Comparison of ENCODE assay signal across 8 mouse cellular contexts in genomic region chr19:61084149-61084940, GRCm38 (mm10). TPM values are rescaled to one million over a fixed set of nuclear protein-coding genes. Genes with fewer than 3 reads are reported as not detected.
DNase-seq lines count a peak whose midpoint lies in the region; ATAC-seq and TF ChIP-seq lines count a peak whose summit lies in the region.

No protein-coding gene starts in this region.

- peaks cover 14% of the 10 kb centered on the region for H3K4me1 ChIP-seq in G1E (ENCODE audit: insufficient read depth, low read depth, low read length)
- no peaks in the 10 kb centered on the region for H3K4me1 ChIP-seq in forebrain, postnatal 0 days (ENCODE audit: insufficient read depth)
- H3K4me1 ChIP-seq in hindbrain, embryonic 11.5 days (replicated peaks; ENCODE audit: control insufficient read depth, insufficient read depth, low read length): no peaks in the 10 kb centered on the region
- H3K4me1 ChIP-seq in lung, postnatal 0 days (ENCODE audit: insufficient read depth, low read depth, low read length): no peaks in the 10 kb centered on the region

- H3K27ac ChIP-seq in forebrain, postnatal 0 days (ENCODE audit: low read depth, low read length): no peak overlapping the region
- H3K27ac ChIP-seq in hindbrain, embryonic 11.5 days (ENCODE audit: low read depth, low read length): no peak overlapping the region
- H3K27ac ChIP-seq in lung, postnatal 0 days (ENCODE audit: low read length): no peak overlapping the region

- no peak overlapping the region for H3K9ac ChIP-seq in forebrain, postnatal 0 days
- no peak overlapping the region for H3K9ac ChIP-seq in hindbrain, embryonic 11.5 days (ENCODE audit: low read depth, low read length)
- H3K9ac ChIP-seq in lung, postnatal 0 days (replicated peaks; ENCODE audit: low read depth): no peak overlapping the region

- no peaks in the 10 kb centered on the region for H3K9me3 ChIP-seq in G1E (replicated peaks)
- H3K9me3 ChIP-seq in forebrain, postnatal 0 days (ENCODE audit: low read length): no peaks in the 10 kb centered on the region
- H3K9me3 ChIP-seq in hindbrain, embryonic 11.5 days (ENCODE audit: control insufficient read depth, low read length): no peaks in the 10 kb centered on the region
- H3K9me3 ChIP-seq in lung, postnatal 0 days (ENCODE audit: low read length): no peaks in the 10 kb centered on the region

- TF ChIP-seq EP300 in lung, postnatal 0 days (IDR thresholded peaks at IDR 0.05): no peak

- 40% methylated on average over 4 of the region's 4 CpGs for WGBS in forebrain, postnatal 0 days
- WGBS in hindbrain, embryonic 11.5 days: 47% methylated on average over 4 of the region's 4 CpGs
- 44% methylated on average over 4 of the region's 4 CpGs for WGBS in lung, postnatal 0 days

- peak; percentile 53 for DNase-seq in G1E (ENCODE audit: low spot score)
- DNase-seq in cerebellum, adult 11 months: peak; percentile 86
- peak; percentile 92 for DNase-seq in forebrain, postnatal 0 days
- peak; percentile 90 for DNase-seq in hindbrain, embryonic 11.5 days (ENCODE audit: low spot score)
- DNase-seq in layer of hippocampus, adult 9-11 months: peak; percentile 88
- peak; percentile 89 for DNase-seq in lung, postnatal 0 days (ENCODE audit: low spot score)
- peak; percentile 84 for DNase-seq in ovary, postnatal 36 days (ENCODE audit: low spot score)
- peak; percentile 85 for DNase-seq in thymus, postnatal 25 days

- peak; percentile 95 for TF ChIP-seq CTCF in G1E (IDR thresholded peaks at IDR 0.05; ENCODE audit: low read depth, low read length)
- peak; percentile 99 for TF ChIP-seq CTCF in forebrain, postnatal 0 days (IDR thresholded peaks at IDR 0.05; ENCODE audit: low read depth)
- peak; percentile 99 for TF ChIP-seq CTCF in lung, postnatal 0 days (IDR thresholded peaks at IDR 0.05)

- no peaks in the 10 kb centered on the region for H3K27me3 ChIP-seq in G1E (ENCODE audit: insufficient read depth, low read length)
- H3K27me3 ChIP-seq in forebrain, postnatal 0 days (ENCODE audit: insufficient read depth, low read length): no peaks in the 10 kb centered on the region
- H3K27me3 ChIP-seq in hindbrain, embryonic 11.5 days (ENCODE audit: control insufficient read depth, insufficient read depth, low read length): no peaks in the 10 kb centered on the region
- no peaks in the 10 kb centered on the region for H3K27me3 ChIP-seq in lung, postnatal 0 days (replicated peaks; ENCODE audit: insufficient read depth, low read length)

- no peak overlapping the region for H3K4me2 ChIP-seq in forebrain, postnatal 0 days (ENCODE audit: low read depth)
- H3K4me2 ChIP-seq in hindbrain, embryonic 11.5 days (replicated peaks; ENCODE audit: low read depth, low read length): no peak overlapping the region
- H3K4me2 ChIP-seq in lung, postnatal 0 days (replicated peaks; ENCODE audit: low read depth, low read length): no peak overlapping the region

- no peak overlapping the region for H3K4me3 ChIP-seq in G1E (ENCODE audit: low read depth, low read length)
- no peak overlapping the region for H3K4me3 ChIP-seq in forebrain, postnatal 0 days (ENCODE audit: low read depth, low read length)
- H3K4me3 ChIP-seq in hindbrain, embryonic 11.5 days (ENCODE audit: low read depth, low read length): no peak overlapping the region
- no peak overlapping the region for H3K4me3 ChIP-seq in lung, postnatal 0 days (ENCODE audit: low read depth, low read length)

- H3K36me3 ChIP-seq in G1E (replicated peaks): no peaks in the 10 kb centered on the region
- peaks cover 10% of the 10 kb centered on the region; the same call in 1 of the 2 replicates for H3K36me3 ChIP-seq in forebrain, postnatal 0 days (ENCODE audit: insufficient read depth)
- no peaks in the 10 kb centered on the region for H3K36me3 ChIP-seq in hindbrain, embryonic 11.5 days (ENCODE audit: control insufficient read depth, insufficient read depth, low read length)
- peaks cover 32% of the 10 kb centered on the region for H3K36me3 ChIP-seq in lung, postnatal 0 days (ENCODE audit: insufficient read depth, low read length)

- ATAC-seq in G1E (ENCODE audit: extremely low read depth, insufficient number of reproducible peaks, low FRiP score, poor library complexity, severe bottlenecking): peak; percentile 72
- peak; percentile 86 for ATAC-seq in forebrain, postnatal 0 days
- ATAC-seq in hindbrain, embryonic 11.5 days (ENCODE audit: low FRiP score): peak; percentile 64
- ATAC-seq in lung, postnatal 0 days: peak; percentile 53

RNA-seq across cellular contexts. Expression of gene Zfp950, which starts 56.3 kb away (rescaled TPM):
- total RNA-seq in G1E (2014; fragmentation: Nextera tagmentation): 37.9 and 49.1 TPM in 2 replicates
- 28.8 and 33.0 TPM in 2 replicates for total RNA-seq in G1E (2017)
- polyA plus RNA-seq in G1E (2012): 0.18 and 0.26 TPM in 2 replicates
- total RNA-seq in forebrain, postnatal 0 days (2014; rRNA removed): 18.9 and 24.3 TPM in 2 replicates
- polyA plus RNA-seq in forebrain, postnatal 0 days (2015; fragmentation: Nextera tagmentation; extraction: Ambion mirVana): 31.8 and 41.9 TPM in 2 replicates
- 27.3 and 31.5 TPM in 2 replicates for polyA plus RNA-seq in hindbrain, embryonic 11.5 days (2014; fragmentation: Nextera tagmentation; extraction: Ambion mirVana)
- polyA plus RNA-seq in lung, postnatal 0 days (2015; fragmentation: Nextera tagmentation; extraction: Ambion mirVana): 21.7 and 25.0 TPM in 2 replicates

Comparison
In these comparisons a context has a peak if more than half of its experiments do, and no peak if none do; other contexts are left out.
1. RNA of gene Zfp950, which starts 56.3 kb away (polyA plus RNA-seq): 31.8 to 41.9 TPM in forebrain, postnatal 0 days, 27.3 to 31.5 TPM in hindbrain, embryonic 11.5 days and 21.7 to 25.0 TPM in lung, postnatal 0 days; 0.18 to 0.26 TPM in G1E; every median in the first group is over 10 times any median in the second.
2. Peak in every context shown above with its lines, with median percentiles within 50 percentile points of each other: ATAC-seq, DNase-seq and CTCF ChIP-seq.